Mouse (Mus musculus) testis, postnatal 14 days (tissue): Measurements from ENCODE around the gene Parp3.
"Not testable (repeated sequence)": the region's sequence is repeated elsewhere in the genome, so short reads cannot be mapped to it uniquely, and the experiment has no call there.

Experiments used
- DNase-seq: peaks from one replicate; pipeline ENCODE4 v3.0.0; 2021; ENCODE audit warnings: low spot score

The Parp3 gene

DNA sequence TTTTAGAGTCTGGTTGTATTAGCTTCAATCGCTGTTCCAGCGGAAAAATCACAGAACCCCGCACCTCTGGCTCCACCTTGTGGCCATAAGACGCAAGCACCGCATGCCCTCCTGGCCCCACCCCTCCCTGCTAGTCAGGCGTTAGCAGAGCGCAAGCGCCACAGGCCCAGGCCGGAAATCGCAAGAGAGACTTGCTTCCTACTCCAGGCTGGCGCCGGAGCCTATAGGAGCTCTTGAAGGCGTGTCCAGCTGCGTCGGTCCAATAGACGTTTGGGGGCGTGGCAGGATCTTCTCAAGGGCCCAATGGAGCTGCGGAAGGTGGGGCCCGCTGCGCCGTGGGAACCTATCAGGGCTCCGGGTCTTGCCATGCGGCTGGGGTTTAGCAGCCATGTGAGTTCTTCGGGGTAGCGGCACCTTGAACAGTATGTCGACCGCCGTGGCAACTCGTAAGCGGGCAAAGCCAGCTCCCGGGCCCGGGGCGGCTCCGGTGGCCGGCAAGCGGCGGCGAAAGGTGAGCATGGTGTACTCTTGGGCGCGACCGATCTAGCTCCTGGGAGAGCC, at the start of gene Parp3:
TSS of gene Parp3 (minus strand) at position 26 of the 561 bp plus-strand sequence.
- DNase-seq = peak; percentile 100

DNA sequence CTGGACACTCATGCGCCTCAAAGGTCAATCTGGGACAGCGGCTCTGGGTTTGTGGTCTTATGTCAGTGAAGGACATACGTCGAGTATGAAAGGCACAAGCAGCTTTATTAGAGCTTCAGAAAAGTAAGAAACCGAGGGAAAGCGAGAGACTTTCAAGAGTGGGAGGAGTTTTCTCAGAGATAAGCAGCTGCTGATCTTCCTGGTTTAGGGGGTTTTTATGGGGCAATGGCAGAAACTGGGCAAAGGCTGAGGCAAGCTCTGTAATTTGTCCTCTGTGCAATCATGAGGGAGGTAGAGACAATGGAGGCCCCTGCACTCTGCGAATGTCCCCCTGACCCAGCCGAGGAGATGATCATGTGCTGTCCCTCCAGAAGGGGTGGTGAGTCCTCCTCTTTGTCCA, 43.2 kb upstream of the Parp3 start:
- no peak for DNase-seq

DNA sequence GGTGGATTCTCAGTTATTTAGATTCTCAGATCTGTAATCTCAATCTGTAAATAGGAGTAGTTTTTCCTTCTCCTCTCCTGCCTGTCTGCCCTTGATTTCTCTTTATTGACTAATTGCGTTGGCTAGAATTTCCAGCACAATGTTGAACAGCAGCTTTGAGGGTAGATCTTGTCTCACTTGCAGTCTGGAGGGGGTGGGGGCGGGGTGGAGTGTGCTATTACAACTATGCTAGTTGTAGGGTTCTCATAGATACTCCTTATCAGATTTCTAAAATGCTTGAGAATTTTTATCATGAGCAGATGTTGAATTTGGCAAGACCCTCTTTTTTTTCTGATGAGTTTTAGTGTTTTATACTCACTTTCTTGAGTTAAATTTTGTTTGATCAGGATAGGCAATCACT, 42.7 kb upstream of the Parp3 start:
- no peak for DNase-seq

DNA sequence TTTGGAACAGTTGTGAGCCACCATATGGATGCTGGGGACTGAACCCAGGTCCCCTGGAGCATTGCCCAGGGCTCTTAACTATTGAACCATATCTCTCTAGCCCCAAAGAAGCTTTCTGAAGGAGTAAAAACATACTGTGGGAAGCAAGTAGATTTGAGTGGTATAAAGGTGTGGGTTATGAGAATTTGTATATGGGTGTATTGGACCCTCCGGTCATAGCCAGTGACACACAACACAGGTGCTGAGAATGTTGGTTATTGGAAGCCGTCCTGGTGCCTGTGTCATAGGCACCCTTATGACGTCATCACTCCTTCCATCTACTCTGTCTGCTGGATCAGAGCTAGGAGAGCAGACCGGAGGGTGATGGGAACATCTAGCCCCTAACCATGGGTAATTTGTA, 37.5 kb upstream of the Parp3 start, which contains the start of gene Iqcf5:
TSS of gene Iqcf5 (plus strand) at position 301 of the 400 bp plus-strand sequence.
- DNase-seq = no peak

DNA sequence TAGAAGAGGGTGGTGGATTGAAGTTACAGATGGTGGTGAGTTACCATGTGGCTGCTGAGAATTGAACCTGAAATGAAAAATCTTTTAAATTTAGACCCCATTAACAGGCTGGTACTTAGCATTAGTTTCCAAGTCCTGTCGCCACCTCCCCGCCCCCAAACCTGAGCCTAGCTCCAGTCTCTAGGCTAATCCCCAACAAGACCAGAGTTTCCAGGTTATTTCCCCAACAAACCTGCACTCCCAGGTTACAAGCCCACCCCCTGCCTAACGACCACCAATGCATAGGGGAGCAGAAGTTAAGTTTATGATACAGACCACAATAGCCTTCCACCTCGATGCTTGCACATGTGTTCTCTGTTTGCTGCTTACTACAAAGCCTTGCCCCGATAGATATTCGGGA, 36.8 kb upstream of the Parp3 start:
- DNase-seq = no peak

DNA sequence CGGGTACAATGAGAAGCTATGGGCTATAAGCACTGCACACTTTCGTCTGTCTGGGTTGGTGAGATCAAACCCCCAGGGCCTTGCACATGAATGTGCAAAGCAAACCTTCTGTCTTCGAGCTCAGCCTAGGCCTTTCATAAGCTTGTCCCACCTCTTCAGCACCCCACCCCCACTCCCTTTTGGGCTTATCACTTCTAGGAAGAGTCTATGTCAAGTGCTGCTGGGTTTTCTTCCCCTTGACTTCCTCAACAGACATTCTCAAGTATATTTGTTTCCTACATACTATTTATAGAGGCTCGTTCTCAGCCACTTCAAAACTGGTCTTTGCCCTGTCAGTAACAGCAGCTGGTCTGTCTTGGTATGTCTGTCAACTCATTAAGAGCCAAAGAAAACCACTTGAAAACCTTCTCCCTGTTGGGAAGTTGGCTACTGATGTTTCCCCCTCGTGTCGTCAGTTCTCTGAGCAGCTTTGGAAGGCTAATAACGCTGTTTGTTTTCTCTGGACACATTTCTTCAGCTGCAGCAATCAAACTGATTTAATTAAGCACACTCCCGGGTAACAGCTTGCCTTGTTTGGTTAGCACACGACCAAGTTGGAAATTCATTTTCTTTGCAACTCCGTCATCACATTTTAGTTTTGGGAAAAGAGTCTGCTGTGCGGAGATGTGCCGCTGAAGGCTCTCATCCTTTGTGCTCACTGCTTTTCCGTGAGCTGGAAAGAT, 36.1 kb upstream of the Parp3 start:
- DNase-seq = no peak

DNA sequence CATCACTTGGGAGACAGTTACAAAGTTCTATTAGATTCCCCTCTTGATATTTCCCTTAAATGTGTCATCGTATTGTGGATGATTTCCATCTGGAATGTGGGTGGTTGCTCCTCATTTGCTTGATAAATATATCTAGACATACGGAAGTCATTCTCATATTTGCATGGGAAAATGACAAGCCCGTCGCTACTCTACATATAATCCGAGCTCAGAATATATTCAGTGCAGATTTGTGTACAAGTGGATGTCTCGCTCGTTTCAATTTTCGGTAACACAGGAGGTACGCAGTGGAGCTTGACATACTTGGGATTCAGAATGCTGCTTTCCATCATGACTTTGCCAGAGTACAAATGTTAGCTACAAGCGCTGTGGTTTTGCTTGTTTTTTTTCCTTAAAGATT, 32.6 kb upstream of the Parp3 start:
- no peak for DNase-seq

DNA sequence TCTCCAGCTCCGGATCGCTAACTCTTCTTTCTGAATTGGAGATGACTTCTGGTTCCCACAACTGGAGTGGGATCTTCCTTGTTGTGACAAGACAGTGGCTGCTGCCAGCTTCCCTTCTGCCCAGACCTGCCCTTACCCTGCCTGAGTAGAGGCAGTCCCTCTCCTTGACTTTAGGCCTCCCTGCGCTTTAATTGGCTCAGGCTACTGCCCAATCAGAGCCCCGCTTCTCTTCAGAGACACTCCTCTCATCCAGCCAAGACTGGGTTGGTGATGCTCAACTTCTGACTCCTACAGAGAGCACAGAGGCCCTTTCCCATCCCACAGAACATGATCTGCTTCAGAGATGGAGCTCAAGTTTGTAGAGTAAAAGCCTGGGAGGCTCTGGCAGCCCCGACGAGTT, 27.5 kb upstream of the Parp3 start:
- no peak for DNase-seq

DNA sequence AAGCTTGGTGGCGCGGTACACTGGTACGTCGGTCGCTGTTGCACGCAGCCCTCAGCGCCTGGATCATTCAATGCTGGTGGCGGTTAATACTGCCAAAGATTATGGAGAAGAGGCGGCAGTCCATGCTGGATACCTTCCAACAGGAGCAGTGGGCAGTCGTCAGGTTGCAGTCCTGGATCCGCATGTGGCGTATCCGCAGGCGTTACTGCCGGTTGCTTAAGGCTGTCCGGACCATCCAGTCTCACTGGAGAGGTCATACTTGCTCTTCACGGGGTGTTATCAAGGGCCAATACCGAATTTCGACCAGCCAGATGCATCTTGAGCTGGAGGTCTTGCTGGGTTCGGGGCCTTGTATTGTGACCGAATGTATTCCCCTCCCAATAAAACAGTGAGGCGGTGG, 25.1 kb upstream of the Parp3 start:
- DNase-seq = no peak

DNA sequence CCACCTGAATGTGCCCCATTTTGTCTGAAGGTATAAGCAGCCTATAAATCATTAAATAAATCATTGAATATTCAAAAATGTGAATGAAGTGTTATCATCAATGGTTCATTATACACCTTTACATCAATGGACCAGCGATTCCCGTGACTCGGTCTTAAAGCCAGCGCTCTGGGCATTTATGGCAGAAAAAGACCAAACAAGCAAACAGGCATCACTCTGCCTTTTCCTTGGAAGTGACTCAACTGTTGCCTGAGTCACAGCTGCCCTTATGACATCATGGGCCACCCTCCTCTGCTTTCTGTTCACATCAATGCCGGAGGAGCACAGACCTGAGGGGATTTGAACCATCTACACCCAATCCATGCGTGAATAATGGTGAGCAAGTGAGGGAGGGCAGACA, 22.9 kb upstream of the Parp3 start, which contains the start of gene Iqcf1:
TSS of gene Iqcf1 (plus strand) at position 301 of the 400 bp plus-strand sequence.
- DNase-seq = no peak

DNA sequence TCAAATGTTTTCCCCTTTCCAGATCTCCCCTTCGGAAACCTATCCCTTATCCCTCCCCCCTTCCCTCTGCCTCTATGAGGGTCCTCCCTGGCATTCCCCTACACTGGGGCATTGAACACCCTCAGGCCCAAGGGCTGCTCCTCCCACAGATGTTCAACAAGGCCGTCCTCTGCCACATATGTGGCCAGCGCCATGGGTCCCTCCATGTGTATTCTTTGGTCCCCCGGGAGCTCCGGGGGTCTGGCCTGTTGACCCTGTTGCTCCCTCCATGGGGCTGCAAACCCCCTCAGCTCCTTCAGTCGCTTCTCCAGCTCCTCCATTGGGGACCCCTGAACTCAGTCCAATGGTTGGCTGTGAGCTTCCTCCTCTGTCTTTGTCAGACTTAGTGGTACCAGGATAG, 10.9 kb upstream of the Parp3 start:
- not testable (repeated sequence) for DNase-seq

DNA sequence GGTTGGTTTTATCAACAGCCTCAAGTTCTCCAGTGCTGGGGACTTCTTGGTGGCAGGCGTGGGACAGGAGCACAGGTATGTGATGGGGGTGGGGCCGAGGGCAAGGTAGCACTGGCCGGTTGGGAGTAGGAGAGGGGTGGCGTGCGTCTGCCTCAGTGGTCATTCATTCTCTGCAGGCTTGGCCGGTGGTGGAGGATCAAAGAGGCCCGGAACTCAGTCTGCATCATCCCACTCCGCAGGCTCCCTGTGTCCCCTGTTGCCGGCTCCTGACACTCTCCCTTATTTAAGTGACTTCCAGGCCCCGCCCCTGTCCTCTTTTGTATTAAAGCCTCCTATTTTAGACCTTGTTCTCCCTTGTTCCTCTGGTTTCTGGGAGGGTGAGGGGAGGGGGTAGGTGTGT, 8.3 kb upstream of the Parp3 start:
- DNase-seq = no peak

DNA sequence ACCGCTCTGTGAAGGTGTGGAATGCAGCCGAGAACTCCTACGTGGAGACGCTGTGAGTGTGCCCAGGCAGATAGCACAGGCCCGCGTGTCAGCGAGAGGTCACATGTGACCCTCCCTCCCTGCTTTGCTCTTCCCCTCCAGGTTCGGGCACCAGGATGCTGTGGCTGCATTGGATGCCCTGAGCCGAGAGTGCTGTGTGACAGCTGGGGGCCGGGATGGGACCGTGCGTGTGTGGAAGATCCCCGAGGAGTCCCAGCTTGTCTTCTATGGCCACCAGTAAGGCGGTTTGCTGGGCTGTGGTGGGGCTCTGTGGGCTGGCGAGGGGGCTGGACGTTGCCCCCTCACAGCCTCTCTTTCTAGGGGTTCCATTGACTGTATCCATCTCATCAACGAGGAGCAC, 6.9 kb upstream of the Parp3 start:
- no peak for DNase-seq

DNA sequence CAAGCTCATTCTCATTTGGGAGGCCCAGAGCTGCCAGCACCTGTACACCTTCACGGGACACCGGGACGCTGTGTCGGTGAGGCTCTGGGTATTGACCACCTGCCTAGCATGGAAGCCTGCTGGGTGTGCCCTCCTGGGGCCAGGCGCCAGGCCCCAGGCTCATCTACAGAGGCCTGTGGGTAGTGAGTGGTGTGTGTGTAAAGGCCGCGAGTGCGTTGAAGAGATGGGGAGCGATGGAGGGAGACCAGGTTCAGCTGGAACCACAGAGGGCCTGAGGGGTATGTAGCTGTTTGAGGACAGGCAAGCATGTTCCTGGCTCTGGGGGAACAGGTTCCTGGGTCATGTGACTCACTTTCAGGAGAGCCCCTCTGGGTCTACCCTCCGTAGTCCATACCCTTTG, 6.4 kb upstream of the Parp3 start:
- DNase-seq = no peak

DNA sequence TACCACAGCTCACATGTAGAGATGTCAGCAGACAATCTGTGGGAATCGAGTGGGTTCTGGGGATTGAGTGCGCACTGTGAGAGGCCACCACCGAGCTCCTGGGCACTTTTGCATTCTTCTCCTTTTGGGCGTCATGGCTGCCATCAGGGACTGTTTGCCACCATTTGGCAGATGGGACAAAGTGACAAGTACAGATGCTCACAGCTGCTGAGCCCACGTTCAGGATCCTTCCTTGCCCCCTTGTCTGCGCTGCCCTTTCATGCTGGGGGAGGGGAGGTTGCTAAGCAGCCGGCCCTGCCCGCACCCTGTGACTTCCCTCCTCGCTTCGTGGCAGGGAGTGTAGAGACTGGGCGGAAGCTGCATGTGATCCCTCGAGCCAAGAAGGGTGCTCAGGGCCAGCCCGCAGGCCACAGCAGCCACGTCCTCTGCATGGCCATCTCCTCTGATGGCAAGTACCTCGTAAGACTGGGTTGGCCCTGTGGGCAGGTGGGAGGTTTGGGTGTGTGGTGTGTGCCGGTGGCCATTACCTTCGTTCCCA, 5.9 kb upstream of the Parp3 start:
- no peak for DNase-seq

DNA sequence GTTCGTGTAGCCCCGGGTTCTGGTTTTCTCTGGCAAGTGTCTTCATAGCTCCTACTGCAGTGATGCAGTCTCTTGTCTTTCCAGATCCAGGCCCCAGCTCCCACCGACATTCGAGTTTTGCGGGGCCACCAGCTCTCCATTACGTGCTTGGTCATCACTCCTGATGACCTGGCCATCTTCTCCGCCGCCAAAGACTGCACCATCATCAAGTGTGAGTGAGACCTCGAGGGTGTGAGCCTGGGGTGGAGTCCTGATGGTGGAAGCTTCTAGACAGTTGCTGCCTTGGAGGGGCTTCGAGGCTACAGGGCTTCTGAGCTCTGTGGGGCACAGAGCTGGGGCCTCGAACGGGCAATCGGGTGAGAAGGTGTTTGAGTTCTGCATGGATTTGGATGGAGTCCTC, 4.9 kb upstream of the Parp3 start:
- DNase-seq = no peak

DNA sequence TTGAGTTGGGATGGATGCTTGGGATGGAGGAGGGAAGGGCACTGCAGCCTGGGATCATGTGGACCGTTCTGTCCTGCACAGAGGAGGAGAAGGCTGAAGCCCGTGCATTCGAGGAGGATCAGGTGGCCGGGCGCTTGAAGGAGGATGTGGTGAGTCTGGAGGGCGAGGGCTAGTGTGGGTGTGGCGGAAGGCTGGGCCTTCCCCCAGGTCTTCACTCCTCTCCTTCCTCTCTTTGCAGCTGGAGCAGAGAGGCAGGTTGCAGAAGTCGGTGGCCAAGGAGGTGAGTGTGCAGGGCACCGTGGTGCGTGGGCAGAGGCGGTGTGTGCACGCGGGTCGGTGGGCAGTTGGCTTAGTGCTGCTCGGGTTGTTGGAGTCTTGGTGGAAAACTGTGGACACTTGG, 4.3 kb upstream of the Parp3 start:
- DNase-seq = no peak

DNA sequence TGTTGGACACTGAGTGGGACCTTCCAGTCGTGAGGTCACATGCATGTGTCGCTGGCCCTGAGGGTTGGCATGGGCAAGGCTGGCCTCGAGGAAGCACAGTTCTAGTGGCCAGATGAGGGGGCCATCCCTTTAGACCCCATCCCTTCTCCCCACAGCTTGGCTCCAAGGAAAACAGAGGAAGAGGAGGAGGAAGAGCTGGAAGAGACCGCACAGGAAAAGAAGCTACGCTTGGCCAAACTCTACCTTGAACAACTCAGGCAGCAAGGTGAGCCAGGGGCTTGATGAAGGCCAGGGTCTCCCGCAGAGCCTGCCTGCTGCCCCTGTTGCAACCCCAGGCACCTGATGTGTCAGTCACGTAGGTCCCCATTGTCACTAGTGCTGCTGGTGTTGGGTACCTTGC, 3.8 kb upstream of the Parp3 start:
- no peak for DNase-seq

DNA sequence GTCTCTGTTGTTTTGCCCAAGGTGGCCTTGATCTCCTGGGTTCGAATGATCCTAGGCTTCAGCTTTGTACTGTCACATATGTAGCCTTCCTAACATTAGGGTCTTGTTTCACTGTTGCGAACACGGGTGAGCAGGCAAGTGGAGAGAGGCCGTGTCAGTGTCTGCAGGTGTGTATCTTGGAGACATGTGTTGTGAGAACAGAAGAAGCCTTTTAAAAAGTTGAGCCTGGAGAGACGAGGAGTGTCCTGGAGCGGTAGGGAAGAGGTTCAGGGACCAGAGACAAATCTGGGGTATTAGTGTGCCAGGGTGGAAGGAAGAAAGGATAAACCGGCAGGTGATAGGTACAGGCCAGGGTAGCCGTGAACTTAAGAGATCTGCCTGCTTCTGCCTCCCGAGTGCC, 1.4 kb upstream of the Parp3 start:
- DNase-seq = no peak

DNA sequence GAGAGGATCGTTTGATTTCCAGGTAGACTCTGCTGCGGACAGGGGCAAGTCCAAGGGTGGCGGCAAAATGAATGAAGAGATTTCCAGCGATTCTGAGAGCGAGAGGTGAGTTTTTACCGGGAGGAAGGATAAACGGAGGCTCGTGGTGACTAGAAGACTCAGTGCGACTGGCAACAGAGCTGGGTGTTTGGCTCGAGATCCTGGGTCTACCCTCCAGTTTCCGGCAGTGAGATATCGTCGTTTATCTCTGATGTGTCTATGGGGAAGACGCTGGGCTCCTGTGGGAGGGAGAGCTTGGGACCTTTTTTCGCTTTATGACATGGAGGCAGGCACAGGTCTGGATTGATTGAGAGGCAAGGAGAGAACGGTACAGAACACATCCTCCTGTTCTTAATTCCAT, 900 bp upstream of the Parp3 start:
- no peak for DNase-seq

DNA sequence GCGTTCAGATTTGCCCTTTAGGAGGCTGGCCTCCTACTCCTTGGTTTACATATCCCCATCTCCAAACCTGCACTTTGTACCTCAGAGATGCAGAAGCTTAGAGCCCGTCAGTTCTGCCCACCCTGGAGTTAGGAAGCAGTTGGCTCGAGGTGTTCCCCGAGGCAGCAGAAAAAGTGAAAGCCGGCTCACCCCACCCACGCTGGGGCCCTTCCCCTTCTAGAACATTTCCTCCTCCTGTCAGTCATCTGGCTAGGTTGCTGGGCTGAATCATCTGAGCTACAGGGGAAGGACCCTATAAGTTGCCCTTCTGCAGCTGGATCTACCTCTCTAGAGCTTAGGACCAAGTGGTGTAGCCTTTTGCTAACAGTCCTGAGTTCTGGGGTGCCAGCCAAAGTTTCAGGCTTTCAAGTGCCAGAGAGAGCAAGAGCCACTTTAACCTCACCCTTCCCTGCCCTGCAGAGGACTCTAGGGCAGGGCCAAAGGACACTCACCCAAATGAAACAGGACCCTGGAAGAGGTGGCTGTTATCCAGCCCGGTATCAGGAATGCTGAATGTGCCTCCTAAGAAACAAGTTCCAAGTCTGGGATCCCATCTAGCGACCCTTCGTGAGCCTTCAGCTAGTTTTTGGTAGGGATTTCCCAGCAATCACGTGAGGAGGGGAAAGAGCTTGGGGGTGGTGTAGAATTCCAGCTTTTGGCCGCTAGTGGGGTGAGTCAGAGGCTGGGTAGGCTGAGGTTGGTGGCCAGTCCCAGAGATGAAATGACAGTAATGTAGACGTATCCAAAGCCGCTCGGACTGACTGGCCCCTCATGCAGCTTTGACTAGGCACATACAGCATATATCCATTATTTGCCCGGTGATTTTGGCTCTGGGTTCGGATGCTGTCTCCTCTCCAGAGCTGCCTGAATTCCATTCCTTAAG, 486 bp downstream of the Parp3 start:
- no peak for DNase-seq

DNA sequence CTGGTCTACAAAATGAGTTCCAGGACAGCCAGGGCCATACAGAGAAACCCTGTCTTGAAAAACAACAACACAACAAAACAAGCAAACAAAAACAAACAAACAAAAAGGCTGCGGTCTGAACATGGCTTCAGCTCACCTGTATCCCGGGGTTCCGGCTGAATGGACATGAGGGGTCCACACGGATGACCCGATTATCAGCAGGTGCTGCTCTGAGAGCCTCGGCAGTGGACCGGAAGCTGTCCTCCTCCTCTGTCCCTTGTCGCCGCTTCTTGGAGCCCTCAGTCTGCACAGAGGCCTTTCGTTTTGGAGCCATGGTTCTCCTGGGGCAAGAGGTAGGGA, 1.1 kb downstream of the Parp3 start, which contains the start of gene Rrp9:
TSS of gene Rrp9 (plus strand) at position 301 of the 339 bp plus-strand sequence.
- DNase-seq = no peak

DNA sequence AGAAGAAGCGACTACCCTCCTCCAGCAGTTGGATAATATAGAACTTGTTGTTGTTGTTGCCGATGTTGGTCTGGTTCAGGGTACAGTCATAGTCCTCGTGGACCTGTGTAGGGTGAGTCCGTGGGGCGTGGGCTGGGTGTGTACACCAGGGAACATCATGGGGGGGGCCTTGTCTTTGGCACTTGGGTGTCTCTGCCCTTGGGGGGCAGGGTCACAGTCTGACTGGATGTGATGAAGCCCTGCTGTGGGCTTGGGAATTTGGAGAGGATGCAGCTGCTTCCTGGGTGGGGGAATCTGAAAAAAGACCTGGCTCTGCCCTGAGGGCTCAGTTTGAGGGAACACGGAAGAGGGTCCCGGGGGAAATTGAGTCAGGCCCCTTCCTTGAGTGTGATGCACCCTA, 1.7 kb downstream of the Parp3 start:
- DNase-seq = peak; percentile 35
